Mouse (Mus musculus): ENCODE results near the gene Tgm7.

The Tgm7 gene

GRCm38 (mm10) chr2:121071871-121072270 is 37.7 kb downstream of the Tgm7 start:
- DNase-seq: no peak

- DNase-seq: no peak
Observed at GRCm38 (mm10) chr2:121069506-121069905, 40.1 kb downstream of the Tgm7 start.

GRCm38 (mm10) chr2:121067116-121067515 is 42.5 kb downstream of the Tgm7 start:
- DNase-seq: no peak

- no peak for DNase-seq
Observed at GRCm38 (mm10) chr2:121061315-121061714, 48.3 kb downstream of the Tgm7 start.

GRCm38 (mm10) chr2:121057997-121058396 is 51.6 kb downstream of the Tgm7 start:
- no peak for DNase-seq

- DNase-seq: no peak
Observed at GRCm38 (mm10) chr2:121055915-121056314, 53.7 kb downstream of the Tgm7 start.

- DNase-seq: no peak
Observed at GRCm38 (mm10) chr2:121054060-121054459, 55.5 kb downstream of the Tgm7 start.

- DNase-seq: no peak
Observed at GRCm38 (mm10) chr2:121052176-121052575, 57.4 kb downstream of the Tgm7 start.

GRCm38 (mm10) chr2:121045653-121046052 is 63.9 kb downstream of the Tgm7 start:
- DNase-seq: no peak

All from embryo, embryonic 11 days (tissue).